Mouse (Mus musculus) liver, adult (tissue): ENCODE measurements around the gene Rhbdf2.

Experiments
- GATA4 ChIP-seq: IDR thresholded peaks from 2 replicates; pipeline ENCODE4 v1.6.1; 2014; ENCODE audit warnings: mild to moderate bottlenecking, low read length; ENCODE audit not compliant: insufficient replicate concordance

Gene Rhbdf2

GRCm38 (mm10) chr11:116571767-116572679 lies 54.8 kb downstream of the Rhbdf2 start:
- no peak for TF ChIP-seq GATA4

GRCm38 (mm10) chr11:116570821-116571220 lies 56.0 kb downstream of the Rhbdf2 start:
- no peak for TF ChIP-seq GATA4

- no peak for TF ChIP-seq GATA4
These were observed 59.3 kb downstream of the Rhbdf2 start for GRCm38 (mm10) chr11:116567531-116567930.

GRCm38 (mm10) chr11:116565283-116566041 lies 61.4 kb downstream of the Rhbdf2 start:
- no peak for TF ChIP-seq GATA4

DNA sequence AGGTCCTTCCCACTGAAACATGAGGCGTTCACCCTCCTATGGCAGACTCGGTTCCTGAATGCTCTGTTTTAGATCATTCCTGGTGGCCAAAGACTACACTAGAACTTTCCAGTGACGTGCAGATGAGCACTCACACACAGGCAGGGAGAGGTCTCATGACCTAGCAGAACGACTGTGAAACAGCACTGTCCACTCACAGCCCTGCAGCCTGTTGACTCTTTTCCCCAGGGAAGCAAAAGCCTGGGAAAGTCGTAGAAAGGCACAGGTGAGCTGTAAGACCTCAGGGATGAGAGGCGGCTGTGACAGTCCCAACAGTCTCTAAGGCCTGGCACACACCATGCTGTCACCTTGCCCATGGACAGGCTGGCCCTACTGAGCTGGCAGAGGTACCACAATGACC lies 70.5 kb downstream of the Rhbdf2 start:
- no peak for TF ChIP-seq GATA4

- no peak for TF ChIP-seq GATA4
These were observed 71.2 kb downstream of the Rhbdf2 start for GRCm38 (mm10) chr11:116555572-116555971.

- no peak for TF ChIP-seq GATA4
These were observed 72.5 kb downstream of the Rhbdf2 start for GRCm38 (mm10) chr11:116554171-116554878.

DNA sequence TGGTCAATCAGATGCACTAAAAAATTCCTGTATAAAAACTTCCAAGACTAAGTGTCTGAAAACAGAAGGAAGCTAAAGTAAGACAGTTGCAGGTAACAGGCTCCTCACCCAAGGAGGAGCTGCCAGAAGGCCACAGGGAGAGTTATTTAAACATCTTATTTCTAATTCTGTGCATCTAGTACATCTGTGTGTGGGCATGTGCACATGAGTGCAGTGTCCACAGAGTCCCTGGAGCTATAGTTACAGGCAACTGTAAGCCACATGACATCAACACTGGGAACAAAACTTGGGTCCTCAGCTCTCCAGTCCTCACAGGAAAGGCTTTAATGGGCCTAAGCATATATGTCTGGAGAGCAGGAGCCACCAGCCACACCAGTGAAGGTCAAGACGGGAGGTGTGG lies 74.6 kb downstream of the Rhbdf2 start:
- no peak for TF ChIP-seq GATA4

DNA sequence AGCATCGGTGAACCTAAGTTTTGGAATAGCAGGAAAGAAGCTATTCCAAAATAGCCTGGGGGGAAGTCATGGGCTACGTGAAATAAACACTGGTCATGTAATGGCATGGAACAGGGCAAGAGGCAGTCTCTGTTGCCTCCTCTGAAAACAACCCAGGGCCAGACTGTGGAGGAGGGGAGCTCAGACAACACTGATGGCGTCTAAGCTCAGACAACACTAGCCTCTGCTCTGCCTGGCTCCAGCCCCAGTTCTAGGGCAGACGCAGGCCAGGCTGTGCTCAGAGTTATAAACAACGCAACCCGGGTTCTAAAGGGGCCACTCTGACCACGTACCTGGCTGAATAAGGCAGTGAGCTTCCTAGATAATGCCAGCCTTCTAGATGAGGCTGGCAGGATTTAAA lies 76.1 kb downstream of the Rhbdf2 start:
- no peak for TF ChIP-seq GATA4

- TF ChIP-seq GATA4: no peak
These were observed 77.4 kb downstream of the Rhbdf2 start for GRCm38 (mm10) chr11:116549273-116550038.

GRCm38 (mm10) chr11:116548780-116549179 lies 78.0 kb downstream of the Rhbdf2 start:
- no peak for TF ChIP-seq GATA4
